Mouse (Mus musculus) heart, postnatal 14 days (tissue): Measurements from ENCODE around the gene Tanc1. TPM values are rescaled to one million over a fixed set of nuclear protein-coding genes. Genes with fewer than 3 reads are reported as not detected.

Source experiments
- DNase-seq, 2 experiments: peaks; one replicate each; pipeline ENCODE4 v3.0.0; 2021 to 2022
- intact Hi-C: fragments of 180-260 bp; cut with DNase I; formaldehyde crosslinking; loops from one replicate; pipeline ENCODE4 v1.15.1; 2025
- total RNA-seq, 2 experiments: library from RNA; stranded (reverse); gene quantifications; 2 replicates each; pipeline ENCODE4 v1.2.3; 2021

The Tanc1 gene
- total RNA-seq, 2 experiments from 2014 or later, result 31.9 to 37.8 TPM

DNA sequence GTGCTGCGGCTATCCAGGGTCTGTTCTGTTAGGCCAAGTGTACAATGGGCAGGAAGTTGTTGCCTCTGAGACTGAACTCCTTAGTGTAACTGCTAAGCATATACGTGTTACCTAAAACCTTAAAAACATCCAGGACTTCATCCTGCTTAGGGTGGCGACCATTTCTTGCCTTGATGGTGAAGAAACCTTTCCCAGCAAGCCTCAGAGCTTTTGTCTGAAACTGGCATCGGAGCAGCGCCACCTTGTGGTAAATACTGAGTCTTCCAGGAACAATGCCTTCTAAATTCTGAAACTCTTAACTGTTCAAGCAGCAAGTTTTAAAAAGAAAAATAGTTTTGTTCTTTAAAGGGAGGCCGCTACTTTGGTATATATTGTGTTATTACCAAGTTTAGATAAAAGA, 133.6 kb downstream of the Tanc1 start:
- intact Hi-C loops, result loop anchor here (1.0 to 5.0 kb wide), 3 partner anchors 133 to 223 kb away; partner anchors contain the start of gene Tanc1

DNA sequence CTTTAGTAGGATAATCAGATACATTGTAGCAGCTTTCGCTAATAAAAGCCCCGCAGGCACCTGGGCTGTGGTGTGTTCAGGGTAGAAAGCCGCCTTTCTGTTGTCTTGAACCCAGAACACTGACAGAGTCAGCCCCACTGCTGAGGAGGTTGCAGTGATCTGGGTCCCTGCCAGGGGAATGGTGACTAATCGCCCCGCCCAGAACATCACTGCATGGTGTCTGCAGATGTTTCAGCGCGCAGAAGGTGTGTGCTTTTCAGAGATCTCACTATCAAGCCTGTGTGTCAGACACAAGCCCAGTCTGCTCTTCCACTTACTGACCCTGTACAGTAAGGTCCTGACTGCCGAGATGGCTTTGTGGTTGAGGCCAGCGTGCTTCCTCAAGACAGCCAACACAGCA, 134.2 kb downstream of the Tanc1 start:
- DNase-seq, result peak; percentile 25 to 30
- intact Hi-C loops, result loop anchor here (5.0 kb wide), 1 partner anchor 224 kb away; no protein-coding TSS in a partner anchor

More for the DNA sequence above, 133.6 kb downstream of the Tanc1 start:
- DNase-seq, result peak; percentile 61 to 79

DNA sequence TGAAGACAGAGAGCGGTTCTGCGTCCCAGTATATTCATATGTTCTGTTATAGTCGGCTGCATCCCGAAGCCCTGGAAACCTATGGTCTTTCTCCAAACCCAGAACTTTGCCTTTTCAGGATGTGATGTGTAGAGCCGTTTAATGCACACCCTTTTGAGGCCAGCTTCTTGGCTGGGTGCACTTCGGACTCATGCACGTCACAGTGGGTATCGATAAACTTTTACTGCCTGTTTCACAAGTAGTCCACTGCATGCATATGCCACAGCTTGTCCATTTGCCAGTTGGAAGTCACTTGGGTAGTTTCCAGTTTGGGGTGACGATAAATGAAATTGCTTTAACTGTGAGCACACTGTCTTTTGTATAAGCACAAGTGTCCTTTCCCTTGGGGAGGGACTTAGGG, 135.9 kb downstream of the Tanc1 start:
- DNase-seq, result no peak
- intact Hi-C loops, result loop anchor here (5.0 kb wide), 1 partner anchor 225 kb away; no protein-coding TSS in a partner anchor

DNA sequence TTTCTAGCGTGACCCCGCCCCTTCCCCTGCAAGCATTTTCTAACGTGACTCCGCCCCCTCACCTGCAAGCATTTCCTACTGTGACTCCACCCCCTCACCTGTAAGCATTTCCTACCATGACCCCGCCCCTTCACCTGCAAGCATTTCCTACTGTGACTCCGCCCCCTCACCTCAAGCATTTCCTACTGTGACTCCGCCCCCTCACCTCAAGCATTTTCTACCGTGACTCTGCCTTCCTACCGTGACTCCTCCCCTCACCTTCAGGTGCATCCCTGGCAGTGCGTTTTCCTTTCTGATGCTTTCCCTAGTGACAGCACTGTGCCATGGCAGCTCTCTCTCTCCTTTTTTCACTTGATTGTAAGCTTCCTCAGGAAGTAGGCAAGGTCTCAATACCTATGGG, 137.5 kb downstream of the Tanc1 start:
- DNase-seq, result no peak
- intact Hi-C loops, result loop anchor here (5.0 kb wide), 1 partner anchor 227 kb away; no protein-coding TSS in a partner anchor

DNA sequence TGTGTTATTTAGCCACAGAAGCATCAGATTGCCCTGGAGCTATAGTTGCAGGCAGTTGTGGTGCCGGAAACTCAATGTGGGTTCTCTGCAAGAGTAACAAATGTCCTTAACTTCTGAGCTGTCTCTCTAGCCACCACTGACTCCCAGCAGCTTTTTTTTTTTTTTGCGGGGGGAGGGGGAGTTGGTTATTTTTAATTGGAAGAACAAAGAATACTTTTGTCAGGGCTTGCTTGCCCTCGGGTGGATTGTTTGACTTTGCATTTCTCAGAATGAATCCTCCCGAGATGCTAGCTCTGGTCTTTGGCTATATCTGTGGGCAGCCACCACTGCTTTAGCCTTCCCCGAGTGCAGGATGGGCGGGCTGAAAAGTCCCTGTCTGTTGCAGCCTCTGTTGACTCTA, 139.3 kb downstream of the Tanc1 start:
- intact Hi-C loops, result no loop called here

DNA sequence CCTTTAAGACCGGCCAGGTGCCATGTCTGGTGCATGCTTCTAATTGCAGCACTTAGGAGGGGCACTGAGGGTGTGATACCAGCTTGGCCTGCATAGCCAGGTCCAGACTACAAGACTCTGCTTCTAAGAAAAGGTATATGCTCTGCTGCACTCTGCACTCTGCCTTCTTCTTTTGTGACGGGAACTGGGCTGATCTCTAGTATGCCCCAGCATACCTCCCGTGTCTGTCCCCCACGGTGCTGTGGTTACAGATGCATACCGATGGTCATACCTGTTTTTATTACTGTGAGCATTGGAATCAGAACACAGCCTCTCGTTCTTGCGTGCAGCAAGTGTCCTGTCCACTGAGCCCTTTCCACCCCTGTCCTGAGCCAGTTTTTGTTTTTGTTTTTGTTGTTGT, 140.3 kb downstream of the Tanc1 start:
- DNase-seq, result no peak
- intact Hi-C loops, result no loop called here

More for the DNA sequence above, 139.3 kb downstream of the Tanc1 start:
- DNase-seq, result no peak

DNA sequence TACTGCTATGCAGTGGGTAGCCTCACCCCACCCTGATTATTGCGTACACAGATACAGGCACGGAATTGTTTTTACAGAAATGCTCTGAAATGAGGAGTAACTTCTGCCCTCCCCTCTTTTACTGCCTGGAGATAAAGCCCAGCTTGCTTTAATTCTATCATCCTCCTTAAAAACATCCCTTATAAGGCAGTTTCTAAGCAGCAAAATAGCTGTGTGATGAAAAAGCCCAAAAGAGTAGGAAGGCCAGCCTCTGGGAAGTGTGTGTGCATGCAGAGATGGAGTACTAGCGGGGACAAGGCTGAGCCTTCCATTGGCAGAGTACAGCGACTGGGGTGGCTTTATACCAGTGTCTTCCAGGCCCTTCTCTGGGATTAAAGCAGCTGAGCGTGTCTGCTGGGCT, 140.9 kb downstream of the Tanc1 start:
- intact Hi-C loops, result no loop called here
- DNase-seq, result no peak

DNA sequence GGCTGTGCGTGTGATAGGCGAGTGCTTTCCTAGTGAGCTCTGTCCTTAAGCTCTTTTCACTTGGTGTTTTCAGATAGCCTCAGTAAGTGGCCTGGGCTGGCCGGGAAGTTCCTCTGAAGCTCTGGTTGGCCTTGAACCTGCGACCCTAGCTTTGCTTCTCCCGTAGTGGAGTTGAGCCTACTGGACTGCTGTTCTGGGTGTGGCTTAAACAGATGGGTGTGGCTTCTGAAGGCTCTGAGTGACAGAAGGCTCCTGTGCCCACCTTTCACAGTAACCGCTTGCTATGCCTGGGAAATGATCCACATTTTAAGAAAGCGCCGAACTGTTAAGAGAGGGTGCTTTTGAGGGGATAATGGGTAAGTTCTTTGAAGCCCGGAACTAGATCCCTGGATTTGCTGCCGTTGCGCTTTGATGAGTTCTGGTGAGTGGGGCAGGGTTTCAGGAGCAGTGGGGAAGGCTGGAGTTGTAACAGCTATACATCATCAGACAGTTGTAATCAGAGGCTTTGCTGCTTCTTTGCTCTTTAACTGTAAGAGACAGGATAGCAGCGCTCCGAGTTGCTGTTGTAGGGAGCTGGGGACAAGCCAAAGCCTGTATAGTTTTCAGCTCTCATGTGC, 144.4 kb downstream of the Tanc1 start:
- intact Hi-C loops, result no loop called here
- DNase-seq, result no peak

DNA sequence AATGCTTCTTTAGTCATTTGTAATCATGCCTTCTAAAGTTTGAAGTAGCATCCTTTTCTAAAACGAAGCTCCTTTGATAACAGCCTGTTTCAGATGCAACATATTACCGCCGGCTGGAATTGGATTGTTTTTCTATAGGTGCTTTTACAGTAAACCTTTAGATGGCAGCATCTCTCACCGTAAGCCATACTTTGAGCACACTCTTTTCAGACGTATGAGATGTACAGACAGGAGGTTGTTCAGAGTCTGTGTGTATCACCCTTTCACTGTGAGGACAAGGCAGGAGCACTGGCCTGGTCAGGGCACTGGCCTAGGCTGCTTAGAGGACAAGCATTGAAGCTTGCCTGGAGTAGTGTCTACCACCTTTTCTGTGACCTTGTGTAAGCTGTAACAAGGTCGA, 145.2 kb downstream of the Tanc1 start:
- intact Hi-C loops, result no loop called here
- no peak for DNase-seq

DNA sequence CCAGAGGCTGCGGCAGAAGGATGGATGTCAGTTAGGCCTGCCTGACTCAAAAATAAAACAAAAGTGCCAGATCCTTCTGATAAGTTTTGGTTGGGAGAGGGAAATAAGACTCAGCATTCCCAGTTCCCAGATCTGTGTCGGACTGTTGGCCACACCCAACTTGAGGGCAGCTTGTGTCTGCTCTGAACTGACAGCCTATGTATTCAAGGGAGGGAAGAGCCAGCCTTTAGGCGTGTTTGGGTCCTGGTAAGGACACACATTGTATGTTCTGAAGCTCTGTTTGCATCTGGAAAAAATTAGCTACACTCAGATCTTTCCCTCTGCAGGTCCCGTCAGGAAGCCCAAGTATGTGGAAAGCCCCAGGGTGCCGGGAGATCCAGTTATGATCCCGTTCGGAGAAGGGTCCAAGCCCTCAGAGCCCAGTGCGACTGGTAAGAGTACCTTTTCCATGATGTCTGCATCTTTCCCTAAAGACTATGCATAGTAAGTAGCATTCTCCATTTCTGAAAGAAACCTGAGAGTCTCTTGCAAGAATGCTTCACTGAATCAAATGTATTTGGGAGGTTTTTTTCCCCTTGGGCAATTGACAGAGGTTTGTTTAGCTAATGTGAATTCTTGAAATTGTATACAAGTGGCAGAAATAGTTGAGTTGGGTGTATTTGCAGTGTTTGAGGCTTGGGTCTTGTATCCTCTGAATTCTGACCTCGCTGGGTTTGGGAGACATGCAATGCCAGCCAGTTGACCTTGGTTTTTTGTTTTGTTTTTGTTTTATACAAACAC, 146.5 kb downstream of the Tanc1 start:
- intact Hi-C loops, result no loop called here
- no peak for DNase-seq

DNA sequence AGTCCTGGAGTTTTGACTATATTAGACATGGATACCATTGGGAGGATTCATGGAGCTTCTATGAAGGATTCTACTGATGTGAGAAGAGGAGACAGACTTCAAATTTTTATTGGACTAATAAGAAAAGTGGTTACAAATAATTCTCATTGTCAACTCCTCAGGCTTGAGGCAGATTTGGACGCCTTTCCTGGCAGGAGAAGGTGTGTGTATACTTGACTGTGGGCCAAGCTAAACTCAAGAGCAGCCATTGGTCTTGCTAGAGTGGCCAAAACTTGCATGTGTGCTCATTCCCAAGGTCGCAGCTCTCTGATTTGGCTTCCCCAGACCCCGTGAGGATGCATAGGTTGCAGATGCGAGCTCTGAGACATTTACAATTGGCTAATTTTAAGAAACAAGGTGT, 148.9 kb downstream of the Tanc1 start:
- intact Hi-C loops, result no loop called here
- DNase-seq, result peak in 1 of 2 experiments; percentile 46

DNA sequence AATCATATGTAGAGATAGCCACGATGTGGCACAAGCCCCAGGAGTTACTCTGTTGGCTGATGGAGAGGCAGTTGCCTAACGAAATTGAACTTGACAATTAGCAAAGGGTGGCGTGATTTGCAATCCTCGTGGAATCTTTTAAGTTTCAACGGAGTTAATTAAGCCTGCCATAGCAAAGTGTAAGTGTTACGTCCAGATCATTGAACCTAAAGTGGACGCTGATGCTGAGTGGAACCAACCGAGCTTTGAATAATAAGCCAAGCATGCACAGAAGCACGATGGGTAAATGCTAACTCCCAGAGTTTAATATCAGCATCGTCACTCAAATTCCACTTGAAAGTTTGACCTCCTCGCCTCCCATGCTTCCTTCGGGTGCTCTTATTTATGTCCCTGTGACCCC, 149.3 kb downstream of the Tanc1 start:
- intact Hi-C loops, result no loop called here
- DNase-seq, result no peak

DNA sequence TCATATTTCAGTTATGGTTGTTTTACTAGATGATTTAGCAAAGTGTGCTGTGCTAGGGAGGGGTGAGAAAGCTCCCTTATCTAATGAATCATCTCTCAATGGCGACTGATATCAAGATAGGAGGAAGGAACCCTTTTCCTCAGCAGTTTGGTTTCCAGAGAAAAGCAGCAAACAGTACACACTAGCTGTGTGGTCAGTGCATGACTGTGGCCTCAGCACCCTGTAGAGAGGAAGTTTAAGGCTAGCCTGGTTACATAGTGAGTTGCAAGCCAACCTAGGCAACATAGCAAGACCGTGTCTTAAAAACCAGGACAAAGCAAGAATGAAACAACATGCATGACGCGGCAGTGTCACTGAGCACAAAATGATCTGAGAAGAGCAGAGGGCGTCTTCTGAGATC, 150.4 kb downstream of the Tanc1 start:
- no peak for DNase-seq
- intact Hi-C loops, result no loop called here

DNA sequence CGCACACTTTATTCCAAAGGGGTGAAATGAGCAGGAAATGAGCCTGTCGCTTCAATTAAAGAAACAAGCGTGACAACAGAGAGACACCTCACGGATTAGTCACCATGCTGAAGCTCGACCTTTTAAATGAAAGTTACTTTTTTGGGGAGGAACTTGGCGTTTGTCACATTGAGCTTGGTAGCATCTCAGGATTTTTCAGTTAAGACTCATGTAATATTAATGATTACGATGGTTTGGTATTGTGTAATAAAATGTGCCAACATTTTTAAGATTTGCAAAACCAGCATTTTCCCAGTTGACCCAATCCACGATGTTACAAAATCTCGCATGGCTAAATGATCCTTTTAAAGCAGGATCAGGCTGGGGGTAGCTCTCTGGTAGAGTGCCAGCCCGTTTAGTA, 153.8 kb downstream of the Tanc1 start:
- no peak for DNase-seq
- intact Hi-C loops, result no loop called here

DNA sequence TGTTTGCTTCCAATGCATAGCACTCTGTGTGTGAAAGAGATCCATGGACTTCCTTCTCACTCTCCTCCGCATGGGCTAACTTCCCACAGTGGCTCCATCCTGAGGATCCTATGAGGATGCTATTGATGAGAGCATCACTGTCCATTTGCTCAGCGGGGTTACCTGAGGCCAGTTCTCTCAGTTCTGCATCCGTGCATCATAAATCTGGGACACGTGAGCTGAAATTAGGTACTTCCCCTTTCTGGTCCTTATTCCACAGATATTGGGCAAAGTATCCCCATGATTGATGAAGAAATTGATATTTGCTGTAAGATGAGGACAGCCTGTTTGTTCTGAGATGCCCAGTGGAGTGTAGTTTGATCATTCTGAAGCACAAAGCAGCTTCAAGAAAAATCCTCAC, 156.1 kb downstream of the Tanc1 start:
- intact Hi-C loops, result no loop called here
- no peak for DNase-seq

DNA sequence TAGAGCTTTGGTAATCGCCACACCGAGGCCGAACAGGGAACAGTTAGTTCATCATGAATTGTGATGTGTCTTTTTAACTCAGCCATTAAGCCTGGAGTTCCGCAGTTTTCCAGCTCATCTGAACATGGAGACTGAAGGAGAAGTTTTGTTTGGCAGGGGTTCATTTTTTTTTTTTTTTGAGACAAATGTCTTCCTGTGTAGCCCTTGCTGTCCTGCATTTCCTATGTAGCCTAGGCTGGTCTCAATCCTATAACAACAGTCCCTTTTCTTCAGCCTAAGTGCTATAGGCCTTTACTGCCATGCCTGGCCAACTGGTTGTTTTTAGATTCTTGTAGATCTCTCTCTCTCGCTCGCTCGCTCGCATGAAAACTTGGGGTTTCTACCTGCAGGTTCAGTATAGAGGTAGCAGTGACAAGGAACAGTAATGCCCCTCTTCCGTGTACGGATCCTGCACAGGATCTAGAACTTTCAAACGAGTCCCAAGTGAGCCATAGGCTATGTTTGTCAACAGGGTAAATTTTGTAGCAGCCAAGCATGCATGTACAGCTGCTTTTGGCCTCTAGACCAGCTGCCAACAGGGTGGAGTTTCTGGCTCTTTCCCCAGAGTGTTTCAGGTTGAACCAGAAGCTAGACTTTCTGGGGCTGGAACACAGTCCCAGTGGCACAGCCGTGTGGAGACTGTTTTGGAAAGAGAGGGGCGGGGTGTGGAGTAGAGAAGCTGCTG, 157.0 kb downstream of the Tanc1 start:
- DNase-seq, result peak; percentile 60 to 70
- intact Hi-C loops, result no loop called here

DNA sequence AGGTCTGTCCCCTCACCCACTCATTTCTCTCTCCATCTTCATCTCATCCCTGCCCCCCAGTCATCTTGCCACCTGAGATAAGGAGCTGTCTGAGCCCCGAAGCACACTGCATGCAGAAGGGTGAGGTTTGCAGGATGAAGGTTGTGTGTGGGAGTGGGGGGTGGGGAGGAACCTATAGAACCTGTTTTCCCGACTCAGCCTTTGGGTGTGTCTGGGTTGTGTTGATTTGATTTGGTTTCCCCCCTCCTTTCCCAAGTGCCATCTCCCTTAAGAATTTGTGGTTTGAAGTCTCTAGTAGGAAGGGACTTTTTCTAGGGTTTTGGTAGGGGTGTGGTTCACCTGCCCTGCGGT, 157.5 kb downstream of the Tanc1 start:
- intact Hi-C loops, result no loop called here
- no peak for DNase-seq

DNA sequence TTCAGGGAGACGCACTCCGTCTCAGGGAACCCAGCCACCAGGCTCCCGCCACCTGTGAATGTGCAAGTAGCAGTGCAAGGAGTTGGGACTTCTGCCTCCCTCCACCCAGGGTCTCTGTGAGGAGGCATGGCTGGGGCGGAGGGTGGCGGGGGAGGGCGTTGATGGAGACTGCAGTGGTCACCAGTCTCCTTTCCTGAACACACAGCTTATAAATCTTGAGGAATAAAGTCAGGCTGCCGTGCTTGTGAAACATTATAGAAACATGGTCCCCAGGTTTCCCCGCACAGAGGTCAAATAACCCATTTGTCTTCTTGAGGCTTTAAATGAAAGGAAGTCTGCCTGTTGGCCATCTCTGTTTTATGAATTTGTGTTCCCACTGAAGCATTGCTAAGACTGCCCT, 159.9 kb downstream of the Tanc1 start:
- intact Hi-C loops, result no loop called here
- no peak for DNase-seq

DNA sequence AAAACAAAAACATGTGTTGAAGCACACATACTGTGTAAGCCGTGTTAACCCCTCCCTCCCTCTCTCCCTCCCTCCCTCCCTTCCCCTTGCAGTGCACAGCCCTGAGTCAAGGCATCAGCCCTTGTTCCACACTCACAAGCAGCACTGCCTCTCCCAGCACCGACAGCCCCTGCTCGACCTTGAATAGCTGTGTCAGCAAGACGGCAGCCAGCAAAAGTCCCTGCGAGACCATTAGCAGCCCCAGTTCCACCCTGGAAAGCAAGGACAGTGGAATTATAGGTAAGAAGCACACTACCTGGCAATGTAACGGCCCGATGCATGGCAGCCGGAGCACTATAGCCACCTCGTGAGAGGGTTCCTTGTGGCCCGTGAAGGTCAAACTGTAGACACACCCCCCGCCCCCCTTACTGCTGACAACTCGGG, 160.4 kb downstream of the Tanc1 start:
- DNase-seq, result no peak

DNA sequence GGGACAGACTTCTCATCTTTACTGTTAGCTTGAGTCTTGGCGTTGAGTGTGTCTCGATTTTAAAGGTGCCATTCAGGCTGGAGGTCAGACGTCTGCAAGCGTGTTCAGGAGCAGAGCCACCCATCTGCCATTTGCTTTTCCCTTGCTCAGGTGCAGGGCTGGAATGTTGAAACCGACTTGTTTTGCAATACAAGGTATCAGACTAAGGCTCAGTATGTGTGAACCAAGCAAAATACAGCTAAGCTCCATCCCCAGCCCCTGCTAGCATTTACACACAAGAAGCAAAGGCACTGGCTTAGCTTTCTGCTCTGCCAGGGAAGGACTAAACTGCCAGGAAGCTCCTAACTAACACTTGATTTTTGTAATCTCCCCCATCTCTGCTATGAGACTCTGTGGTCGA, 162.5 kb downstream of the Tanc1 start:
- intact Hi-C loops, result no loop called here
- no peak for DNase-seq

More for the DNA sequence above, 160.4 kb downstream of the Tanc1 start:
- intact Hi-C loops, result no loop called here

DNA sequence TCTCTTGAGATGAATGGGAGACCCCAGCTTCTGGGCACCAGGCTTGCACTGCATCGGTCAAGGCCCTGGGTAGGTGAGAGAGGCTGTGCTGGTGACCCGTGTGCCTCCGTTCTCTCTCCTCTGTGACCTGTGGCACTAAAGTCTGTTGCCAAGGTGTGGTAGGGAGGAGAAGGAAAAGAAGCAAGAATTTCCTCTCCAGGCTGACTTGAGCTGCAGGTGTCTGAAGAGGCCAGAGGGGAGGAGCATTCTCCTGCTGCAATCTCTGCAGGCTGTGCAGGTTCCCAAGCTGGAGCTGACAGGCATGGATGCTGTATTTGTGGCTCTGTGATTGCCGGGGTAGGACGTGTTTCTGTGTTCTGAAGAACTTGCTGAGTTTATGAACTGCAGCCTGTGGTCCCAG, 163.3 kb downstream of the Tanc1 start:
- intact Hi-C loops, result no loop called here
- no peak for DNase-seq
